ENCODE assay signal across 8 mouse cellular contexts in the genomic region with DNA sequence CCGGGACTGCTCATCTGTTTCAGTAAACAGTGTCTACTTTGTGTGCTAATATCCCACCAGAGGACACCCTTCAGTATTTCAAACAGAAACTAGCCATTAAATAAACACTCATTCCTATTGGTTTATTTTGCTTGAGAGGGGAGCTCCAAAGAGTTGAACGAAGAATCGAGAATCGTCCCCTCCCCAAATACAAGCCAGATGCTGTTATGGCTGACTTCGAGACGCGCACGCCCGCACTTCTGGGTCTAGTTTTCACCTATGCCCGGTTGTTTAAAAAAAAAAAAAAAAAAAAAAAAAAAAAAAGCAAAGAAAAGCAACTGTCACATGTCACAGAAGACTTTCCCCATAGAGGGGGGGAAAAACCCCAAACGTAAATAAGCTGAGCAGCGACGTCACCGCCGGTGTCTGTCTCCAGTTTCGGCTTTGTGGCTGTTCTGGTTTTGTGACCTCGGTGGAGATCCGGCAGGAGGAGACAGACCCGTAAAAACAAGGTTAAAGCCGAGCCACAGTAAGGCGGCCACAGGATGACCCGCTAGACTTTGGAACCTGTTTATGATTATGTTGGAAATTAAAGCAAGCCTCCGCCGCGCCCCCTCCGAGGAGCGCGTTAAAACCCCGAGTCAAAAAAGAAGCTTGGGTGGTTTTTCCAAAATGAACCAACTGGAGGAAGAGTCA. TPM values are rescaled to one million over a fixed set of nuclear protein-coding genes. Genes with fewer than 3 reads are reported as not detected.
A peak's percentile ranks its signal among the peaks of the same experiment; 100 is the strongest.
DNase-seq lines count a peak whose midpoint lies in the region; ATAC-seq and TF ChIP-seq lines count a peak whose summit lies in the region.

No protein-coding gene starts in this region.

- no peaks in the 10 kb centered on the region for H3K27me3 ChIP-seq in heart, embryonic 14.5 days (ENCODE audit: control insufficient read depth, insufficient read depth, low read length)
- H3K27me3 ChIP-seq in kidney, postnatal 0 days (ENCODE audit: insufficient read depth, low read length), result no peaks in the 10 kb centered on the region

- H3K9me3 ChIP-seq in heart, embryonic 14.5 days (ENCODE audit: control insufficient read depth, low read length), result no peaks in the 10 kb centered on the region
- no peaks in the 10 kb centered on the region for H3K9me3 ChIP-seq in kidney, postnatal 0 days (replicated peaks; ENCODE audit: low read length)

- H3K4me1 ChIP-seq in heart, embryonic 14.5 days (ENCODE audit: control insufficient read depth in 2 of 2, insufficient read depth in 2 of 2, low read length in 2 of 2), result peaks cover 5 to 9% of the 10 kb centered on the region in 2 experiments; a peak in 2 of 4 replicates
- 0 out of 2 replicates have a peak, but pooled peaks cover 3% of the 10 kb centered on the region for H3K4me1 ChIP-seq in kidney, postnatal 0 days (replicated peaks; ENCODE audit: insufficient read depth, low read length)

- peak overlapping the region; percentile 91 for H3K9ac ChIP-seq in heart, embryonic 14.5 days (ENCODE audit: low read length)
- H3K9ac ChIP-seq in kidney, postnatal 0 days (ENCODE audit: low read depth, low read length), result peak overlapping the region; percentile 88

- H3K36me3 ChIP-seq in heart, embryonic 14.5 days (ENCODE audit: control insufficient read depth, insufficient read depth, low read length), result no peaks in the 10 kb centered on the region
- no peaks in the 10 kb centered on the region for H3K36me3 ChIP-seq in kidney, postnatal 0 days (ENCODE audit: insufficient read depth, low read length)

- peak; percentile 53 for DNase-seq in urinary bladder, adult 2 months (ENCODE audit: low spot score)
- no peak for DNase-seq in urinary bladder, adult 18-20 months (ENCODE audit: low spot score in 2 of 2)
- peak; percentile 72 for DNase-seq in embryo, embryonic 10 days (ENCODE audit: low spot score)
- DNase-seq in kidney, postnatal 0 days (ENCODE audit: low spot score), result peak; percentile 74
- peak; percentile 27 to 55 for DNase-seq in spleen, postnatal 14 days (ENCODE audit: low spot score in 2 of 2)
- DNase-seq in frontal cortex, adult 2 months (ENCODE audit: extremely low spot score in 1 of 2, low spot score in 1 of 2), result no peak

- no peak; the same call in 1 of the 2 replicates for TF ChIP-seq CTCF in kidney, postnatal 0 days (IDR thresholded peaks at IDR 0.05; ENCODE audit: low read depth)

- WGBS in heart, embryonic 14.5 days, result under 1% methylated on average over 29 of the region's 29 CpGs
- WGBS in kidney, postnatal 0 days, result 0% methylated on average over 29 of the region's 29 CpGs

- peak overlapping the region; percentile 62 to 91 for H3K4me3 ChIP-seq in heart, embryonic 14.5 days (ENCODE audit: control insufficient read depth in 1 of 2, insufficient read depth in 1 of 2, low read depth in 1 of 2, low read length in 2 of 2)
- H3K4me3 ChIP-seq in kidney, postnatal 0 days (replicated peaks; ENCODE audit: low read depth, low read length), result peak overlapping the region; percentile 89

- ATAC-seq in heart, embryonic 14.5 days (ENCODE audit: insufficient number of reproducible peaks, insufficient read depth, low FRiP score, low read depth), result no peak
- ATAC-seq in kidney, postnatal 0 days (replicated peaks; ENCODE audit: low FRiP score, low read depth), result no peak
- ATAC-seq in megakaryocyte, adult 5-6 weeks (ENCODE audit: poor library complexity, severe bottlenecking), result peak; percentile 13

- peak overlapping the region; percentile 89 to 95 for H3K27ac ChIP-seq in heart, embryonic 14.5 days (replicated peaks in 1 of 2; ENCODE audit: control insufficient read depth in 1 of 2, insufficient read depth in 1 of 2, low read depth in 2 of 2, low read length in 2 of 2)
- H3K27ac ChIP-seq in kidney, postnatal 0 days, result peak overlapping the region; percentile 99

- peak overlapping the region; percentile 98 for H3K4me2 ChIP-seq in heart, embryonic 14.5 days (ENCODE audit: low read length)
- H3K4me2 ChIP-seq in kidney, postnatal 0 days (ENCODE audit: low read length), result peak overlapping the region; percentile 81

RNA-seq across cellular contexts. Expression of gene Tgif1, which starts 1.2 kb away (rescaled TPM):
- 77.2 and 79.5 TPM in 2 replicates for polyA plus RNA-seq in urinary bladder, adult 2 months (2012; rRNA removed)
- polyA plus RNA-seq in heart, embryonic 14.5 days (2014; fragmentation: Nextera tagmentation; extraction: Ambion mirVana), result 17.3 and 17.7 TPM in 2 replicates
- 74.9 and 78.9 TPM in 2 replicates for polyA plus RNA-seq in kidney, postnatal 0 days (2015; fragmentation: Nextera tagmentation; extraction: Ambion mirVana)
- total RNA-seq in megakaryocyte, adult 5-6 weeks (2015), result 30.7 and 40.4 TPM in 2 replicates
- total RNA-seq in megakaryocyte, adult 5-6 weeks (2017), result 15.8 and 21.6 TPM in 2 replicates
- 2.9 and 3.8 TPM in 2 replicates for polyA plus RNA-seq in frontal cortex, adult 2 months (2012; rRNA removed)

Comparison
In these comparisons a context has a peak if more than half of its experiments do, and no peak if none do; other contexts are left out.
1. DNase-seq: peak in urinary bladder, adult 2 months (single experiment), embryo, embryonic 10 days (single experiment), kidney, postnatal 0 days (single experiment) and spleen, postnatal 14 days (2 of 2); none in urinary bladder, adult 18-20 months (0 of 2) and frontal cortex, adult 2 months (0 of 2).